Comparison of ENCODE assay signal across 9 mouse cellular contexts in the genomic region with DNA sequence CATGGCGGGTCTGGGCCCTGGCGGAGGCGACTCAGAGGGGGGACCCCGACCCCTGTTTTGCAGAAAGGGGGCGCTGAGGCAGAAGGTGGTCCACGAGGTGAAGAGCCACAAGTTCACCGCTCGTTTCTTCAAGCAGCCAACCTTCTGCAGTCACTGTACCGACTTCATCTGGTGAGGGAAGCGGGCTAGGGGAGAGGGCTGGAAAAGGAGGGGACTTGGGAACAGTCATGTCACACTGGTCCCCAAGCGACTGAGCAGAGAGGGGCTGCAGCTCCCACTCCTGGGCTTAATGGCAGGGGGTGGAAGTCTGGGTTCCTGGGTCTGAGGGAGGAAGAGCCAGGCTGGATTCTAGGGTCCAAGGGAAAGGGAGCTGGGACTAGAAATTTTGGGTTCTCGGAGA. TPM values are rescaled to one million over a fixed set of nuclear protein-coding genes. Genes with fewer than 3 reads are reported as not detected.
DNase-seq lines count a peak whose midpoint lies in the region; ATAC-seq and TF ChIP-seq lines count a peak whose summit lies in the region.
"Had no signal": no experiment of that assay in that cellular context is flagged by ENCODE, and none has a peak within 500 bp of the region (broad histone marks: within the 10 kb centered on the region; RNA-seq: fewer than 3 reads in every experiment).

No protein-coding gene starts in this region.

- DNase-seq in heart, adult 8-10 months (ENCODE audit: low spot score): no peak
- no peak for DNase-seq in hindbrain, embryonic 10.5 days (ENCODE audit: low spot score)
- DNase-seq in midbrain, embryonic 11.5 days (ENCODE audit: low spot score, missing footprints): no peak
- no peak for DNase-seq in T-cell, adult 2 months (ENCODE audit: low spot score)
- no peak for DNase-seq in layer of hippocampus, adult 9-10 months (ENCODE audit: low spot score)
- no peak for DNase-seq in adipocyte (ENCODE audit: low spot score)

- peak overlapping the region; percentile 37; the same call in 1 of the 2 replicates for H3K9ac ChIP-seq in heart, embryonic 15.5 days
- H3K9ac ChIP-seq in midbrain, embryonic 11.5 days (ENCODE audit: low read length): peak overlapping the region; percentile 28; the same call in 1 of the 2 replicates

- H3K4me3 ChIP-seq in heart, embryonic 15.5 days: peak overlapping the region; percentile 43
- peak overlapping the region; percentile 37 for H3K4me3 ChIP-seq in bone marrow, adult 2 months (replicated peaks; ENCODE audit: control insufficient read depth, low read depth, low read length)
- H3K4me3 ChIP-seq in hindbrain, embryonic 10.5 days: peak overlapping the region; percentile 56
- H3K4me3 ChIP-seq in midbrain, embryonic 11.5 days (ENCODE audit: low read depth, low read length): peak overlapping the region; percentile 38

- peaks cover 6% of the 10 kb centered on the region; the same call in 1 of the 2 replicates for H3K36me3 ChIP-seq in heart, embryonic 15.5 days
- H3K36me3 ChIP-seq in hindbrain, embryonic 10.5 days: 0 out of 2 replicates have a peak, but pooled peaks cover 6% of the 10 kb centered on the region
- H3K36me3 ChIP-seq in midbrain, embryonic 11.5 days (ENCODE audit: control insufficient read depth, insufficient read depth, low read length): no peaks in the 10 kb centered on the region
- H3K36me3 ChIP-seq: G1E had no signal

- H3K27me3 ChIP-seq in heart, embryonic 15.5 days: peaks cover 36% of the 10 kb centered on the region
- H3K27me3 ChIP-seq in hindbrain, embryonic 10.5 days (ENCODE audit: insufficient read depth, poor library complexity, severe bottlenecking): peaks cover 64% of the 10 kb centered on the region
- peaks cover 31% of the 10 kb centered on the region for H3K27me3 ChIP-seq in midbrain, embryonic 11.5 days (ENCODE audit: control insufficient read depth, insufficient read depth, low read length)

- TF ChIP-seq POLR2A in bone marrow, adult 2 months (IDR thresholded peaks at IDR 0.05; ENCODE audit: borderline replicate concordance, control insufficient read depth, low read depth, low read length): no peak

- no peak for ATAC-seq in heart, embryonic 15.5 days (replicated peaks; ENCODE audit: insufficient number of reproducible peaks, insufficient read depth, low FRiP score, low read depth)
- ATAC-seq in midbrain, embryonic 11.5 days (ENCODE audit: low FRiP score): peak; percentile 45

- H3K27ac ChIP-seq in heart, embryonic 15.5 days: no peak overlapping the region
- 0 out of 2 replicates have a peak overlapping the region, but pooled peaks have one; percentile 0 for H3K27ac ChIP-seq in bone marrow, adult 2 months (ENCODE audit: control insufficient read depth, insufficient read depth, low read depth, low read length, poor library complexity)
- H3K27ac ChIP-seq in hindbrain, embryonic 10.5 days: peak overlapping the region; percentile 45
- H3K27ac ChIP-seq in midbrain, embryonic 11.5 days (ENCODE audit: low read depth, low read length): no peak overlapping the region

- TF ChIP-seq CTCF in bone marrow, adult 2 months (IDR thresholded peaks at IDR 0.05; ENCODE audit: control insufficient read depth, insufficient read depth, low read length): no peak

- H3K4me2 ChIP-seq in heart, embryonic 15.5 days: peak overlapping the region; percentile 68
- H3K4me2 ChIP-seq in midbrain, embryonic 11.5 days: peak overlapping the region; percentile 69

- no peaks in the 10 kb centered on the region for H3K9me3 ChIP-seq in heart, embryonic 15.5 days (replicated peaks)
- 0 out of 2 replicates have a peak, but pooled peaks cover 2% of the 10 kb centered on the region for H3K9me3 ChIP-seq in hindbrain, embryonic 10.5 days
- no peaks in the 10 kb centered on the region for H3K9me3 ChIP-seq in midbrain, embryonic 11.5 days (ENCODE audit: control insufficient read depth, low read length)
- H3K9me3 ChIP-seq: G1E had no signal

- H3K4me1 ChIP-seq in heart, embryonic 15.5 days (replicated peaks): peaks cover 52% of the 10 kb centered on the region
- H3K4me1 ChIP-seq in bone marrow, adult 2 months (ENCODE audit: control insufficient read depth, insufficient read depth, low read length): no peaks in the 10 kb centered on the region
- peaks cover 39% of the 10 kb centered on the region for H3K4me1 ChIP-seq in hindbrain, embryonic 10.5 days (replicated peaks)
- peaks cover 24% of the 10 kb centered on the region for H3K4me1 ChIP-seq in midbrain, embryonic 11.5 days (ENCODE audit: control insufficient read depth, insufficient read depth, low read length)

- 10% methylated on average over 11 of the region's 12 CpGs for WGBS in heart, embryonic 15.5 days
- WGBS in bone marrow, adult 2 months: 8% methylated on average over 12 of the region's 12 CpGs
- 5% methylated on average over 12 of the region's 12 CpGs for WGBS in hindbrain, embryonic 10.5 days
- WGBS in midbrain, embryonic 11.5 days: 3% methylated on average over 12 of the region's 12 CpGs

RNA-seq across cellular contexts. Expression of a gene that starts 14.8 kb away (rescaled TPM):
- polyA plus RNA-seq in heart, embryonic 15.5 days (2015; fragmentation: Nextera tagmentation; extraction: Ambion mirVana): 0.25 and 0.30 TPM in 2 replicates
- total RNA-seq in heart, adult 8-10 months (2022): 1 to 10 TPM in 2 of 4 experiments, under 1 TPM in 2; 0.57 to 1.8 (median 1.1) TPM
- 1.1 and 3.2 TPM in 2 replicates for polyA plus RNA-seq in bone marrow, adult 2 months (2011; ENCODE audit: insufficient read depth, insufficient read length, low replicate concordance, missing spikeins)
- 0.30 and 0.47 TPM in 2 replicates for polyA plus RNA-seq in hindbrain, embryonic 10.5 days (2016; fragmentation: Nextera tagmentation; extraction: Ambion mirVana)
- 0.31 and 0.77 TPM in 2 replicates for polyA plus RNA-seq in midbrain, embryonic 11.5 days (2014; fragmentation: Nextera tagmentation; extraction: Ambion mirVana)
- polyA plus RNA-seq: G1E had no signal

RNA-seq across cellular contexts. Expression of a gene that starts 14.9 kb away (rescaled TPM):
- 182 and 204 TPM in 2 replicates for polyA plus RNA-seq in heart, embryonic 15.5 days (2015; fragmentation: Nextera tagmentation; extraction: Ambion mirVana)
- 100 to 1,000 TPM in 3 of 4 experiments, 10 to 100 TPM in 1; 93.9 to 139 (median 128) TPM for total RNA-seq in heart, adult 8-10 months (2022)
- 8.6 and 19.7 TPM in 2 replicates for polyA plus RNA-seq in bone marrow, adult 2 months (2011; ENCODE audit: insufficient read depth, insufficient read length, low replicate concordance, missing spikeins)
- 33.1 and 37.7 TPM in 2 replicates for polyA plus RNA-seq in hindbrain, embryonic 10.5 days (2016; fragmentation: Nextera tagmentation; extraction: Ambion mirVana)
- 38.1 and 41.2 TPM in 2 replicates for polyA plus RNA-seq in midbrain, embryonic 11.5 days (2014; fragmentation: Nextera tagmentation; extraction: Ambion mirVana)
- polyA plus RNA-seq: G1E had no signal

RNA-seq across cellular contexts. Expression of a gene that starts 29.0 kb away (rescaled TPM):
- 0.10 and 0.44 TPM in 2 replicates for polyA plus RNA-seq in heart, embryonic 15.5 days (2015; fragmentation: Nextera tagmentation; extraction: Ambion mirVana)
- total RNA-seq in heart, adult 8-10 months (2022): 1 to 10 TPM; 3.0 to 3.6 (median 3.3) TPM
- 0.74 and 2.0 TPM in 2 replicates for polyA plus RNA-seq in bone marrow, adult 2 months (2011; ENCODE audit: insufficient read depth, insufficient read length, low replicate concordance, missing spikeins)
- polyA plus RNA-seq in hindbrain, embryonic 10.5 days (2016; fragmentation: Nextera tagmentation; extraction: Ambion mirVana): 2.2 TPM in 2 replicates
- polyA plus RNA-seq in midbrain, embryonic 11.5 days (2014; fragmentation: Nextera tagmentation; extraction: Ambion mirVana): 4.2 and 4.4 TPM in 2 replicates
- polyA plus RNA-seq: G1E had no signal

RNA-seq across cellular contexts. Expression of a gene that starts 54.2 kb away (rescaled TPM):
- not detected in 2 replicates for polyA plus RNA-seq in heart, embryonic 15.5 days (2015; fragmentation: Nextera tagmentation; extraction: Ambion mirVana)
- total RNA-seq in heart, adult 8-10 months (2022): under 1 TPM in 1 of 4 experiments, not detected in 3; 0.12 TPM
- polyA plus RNA-seq in bone marrow, adult 2 months (2011; ENCODE audit: insufficient read depth, insufficient read length, low replicate concordance, missing spikeins): 1.2 and 7.9 TPM in 2 replicates
- not detected in 2 replicates for polyA plus RNA-seq in hindbrain, embryonic 10.5 days (2016; fragmentation: Nextera tagmentation; extraction: Ambion mirVana)
- polyA plus RNA-seq in midbrain, embryonic 11.5 days (2014; fragmentation: Nextera tagmentation; extraction: Ambion mirVana): not detected in 2 replicates
- polyA plus RNA-seq: G1E had no signal

Comparison
In these comparisons a context has a peak if more than half of its experiments do, and no peak if none do; other contexts are left out.
1. H3K27ac ChIP-seq: peak in bone marrow, adult 2 months (single experiment) and hindbrain, embryonic 10.5 days (single experiment); none in heart, embryonic 15.5 days (single experiment) and midbrain, embryonic 11.5 days (single experiment).
2. Peak in every context shown above with its lines, with median percentiles within 50 percentile points of each other: H3K4me3 ChIP-seq.